Mouse (Mus musculus) MEL (cell line): ENCODE measurements around the gene Hebp2.

Experiments used
- CTCF ChIP-seq, 3 experiments: IDR thresholded peaks in 2 of 3; conservative IDR thresholded peaks in 1 of 3; 2 replicates each; pipeline ENCODE4 v1.5.1; 2011 to 2012; ENCODE audit warnings: low read length in 3 of 3, low read depth in 2 of 3, mild to moderate bottlenecking in 2 of 3, improper control_type of control experiment in 1 of 3, inconsistent platforms in 1 of 3, mixed read lengths in 1 of 3, moderate library complexity in 1 of 3; ENCODE audit not compliant: control insufficient read depth in 1 of 3, insufficient read depth in 1 of 3, poor library complexity in 1 of 3, severe bottlenecking in 1 of 3
- E2F4 ChIP-seq: IDR thresholded peaks from 2 replicates; pipeline ENCODE4 v1.6.1; 2011; ENCODE audit warnings: low read depth, low read length, improper control_type of control experiment, borderline replicate concordance
- EP300 ChIP-seq, 2 experiments: IDR thresholded peaks; 2 replicates each; pipeline ENCODE4 v1.6.1; 2011; ENCODE audit warnings: improper control_type of control experiment in 2 of 2, low read length in 2 of 2, low read depth in 1 of 2, mild to moderate bottlenecking in 1 of 2
- HCFC1 ChIP-seq: IDR thresholded peaks from 2 replicates; pipeline ENCODE4 v1.6.1; 2012; ENCODE audit warnings: low read depth, mild to moderate bottlenecking, inconsistent platforms, low read length, improper control_type of control experiment, moderate library complexity
- MAFK ChIP-seq: IDR thresholded peaks from 2 replicates; pipeline ENCODE4 v1.6.1; 2011; ENCODE audit warnings: low read depth, mild to moderate bottlenecking, low read length, improper control_type of control experiment, borderline replicate concordance
- MAX ChIP-seq: IDR thresholded peaks from 2 replicates; pipeline ENCODE4 v1.6.1; 2011; ENCODE audit warnings: low read length, improper control_type of control experiment
- MYC ChIP-seq: IDR thresholded peaks from 2 replicates; pipeline ENCODE4 v1.6.1; 2011; ENCODE audit warnings: low read depth, mild to moderate bottlenecking, low read length, improper control_type of control experiment, moderate library complexity
- NRF1 ChIP-seq: IDR thresholded peaks from 2 replicates; pipeline ENCODE4 v1.6.1; 2014; ENCODE audit warnings: low read depth, mild to moderate bottlenecking, inconsistent platforms, low read length, improper control_type of control experiment, moderate library complexity; ENCODE audit not compliant: poor library complexity, insufficient read depth, severe bottlenecking
- POLR2A ChIP-seq, 2 experiments: IDR thresholded peaks; 2 replicates each; pipeline ENCODE4 v1.6.1; 2011 to 2012; ENCODE audit warnings: low read length in 2 of 2, mild to moderate bottlenecking in 2 of 2, control low read depth in 1 of 2, improper control_type of control experiment in 1 of 2, low read depth in 1 of 2, moderate library complexity in 1 of 2; ENCODE audit not compliant: control insufficient read depth in 1 of 2, insufficient read depth in 1 of 2, poor library complexity in 1 of 2
- SMC3 ChIP-seq: IDR thresholded peaks from 2 replicates; pipeline ENCODE4 v1.6.1; 2011; ENCODE audit warnings: low read depth, low read length, improper control_type of control experiment
- TCF12 ChIP-seq: IDR thresholded peaks from 2 replicates; pipeline ENCODE4 v1.6.1; 2014; ENCODE audit warnings: low read depth, mild to moderate bottlenecking, inconsistent platforms, low read length, improper control_type of control experiment, moderate library complexity
- USF2 ChIP-seq, 2 experiments: IDR thresholded peaks; 2 replicates each; pipeline ENCODE4 v1.6.1; 2011 to 2012; ENCODE audit warnings: improper control_type of control experiment in 2 of 2, low read length in 2 of 2, borderline replicate concordance in 1 of 2, inconsistent platforms in 1 of 2, low read depth in 1 of 2, mild to moderate bottlenecking in 1 of 2; ENCODE audit not compliant: insufficient read depth in 1 of 2

- TF ChIP-seq SMC3 (no peak), USF2 (IDR thresholded peaks at IDR 0.05; ENCODE audit: borderline replicate concordance in 1 of 2, insufficient read depth in 1 of 2, low read depth in 1 of 2, low read length in 2 of 2) (no peak), TCF12 (no peak), CTCF (IDR thresholded peaks at IDR 0.05 in 2 of 3, conservative IDR thresholded peaks at IDR 0.05 in 1 of 3; ENCODE audit: control insufficient read depth in 1 of 3, insufficient read depth in 1 of 3, low read depth in 2 of 3, low read length in 3 of 3, poor library complexity in 1 of 3, severe bottlenecking in 1 of 3) (no peak), HCFC1 (no peak), MAX (no peak), E2F4 (no peak), EP300 (IDR thresholded peaks at IDR 0.05; ENCODE audit: low read depth in 1 of 2, low read length in 2 of 2) (no peak), POLR2A (IDR thresholded peaks at IDR 0.05; ENCODE audit: control insufficient read depth in 1 of 2, insufficient read depth in 1 of 2, low read depth in 1 of 2, low read length in 2 of 2, poor library complexity in 1 of 2) (no peak), NRF1 (no peak), MYC (no peak), MAFK (no peak)
These were observed 15.6 kb upstream of the Hebp2 start for GRCm38 (mm10) chr10:18561445-18561844.
